Mouse (Mus musculus) right cerebral cortex, adult 2 months (tissue): ENCODE data around the gene Zmym1.
"Not testable (repeated sequence)": the region's sequence is repeated elsewhere in the genome, so short reads cannot be mapped to it uniquely, and the experiment has no call there.

Source experiments
- DNase-seq, 2 experiments: peaks; one replicate each; pipeline ENCODE4 v3.0.0; 2021 to 2022; ENCODE audit warnings: low spot score in 2 of 2

The Zmym1 gene

GRCm38 (mm10) chr4:127027228-127028190 is 33.4 kb downstream of the Zmym1 start:
- DNase-seq: no peak

DNA sequence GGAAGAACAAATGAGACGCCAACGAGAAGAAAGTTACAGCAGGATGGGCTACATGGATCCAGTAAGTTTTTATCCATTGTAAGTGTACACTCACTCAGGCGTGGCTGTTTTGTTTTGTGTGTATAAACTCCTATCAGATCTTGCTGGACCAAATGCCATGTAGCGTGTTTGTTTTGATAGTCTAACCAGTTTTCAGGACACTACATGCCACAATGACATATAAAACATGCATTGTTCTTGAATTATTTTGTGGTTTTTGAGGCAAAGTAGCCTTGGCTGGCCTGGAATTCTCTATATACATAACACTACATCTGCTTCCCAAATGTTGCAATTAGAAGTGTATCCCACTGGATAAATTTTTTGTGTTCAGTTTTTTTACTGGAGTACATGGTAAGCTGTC is 34.1 kb downstream of the Zmym1 start:
- DNase-seq: no peak

GRCm38 (mm10) chr4:127024240-127024639 is 36.7 kb downstream of the Zmym1 start:
- DNase-seq: no peak

GRCm38 (mm10) chr4:127023201-127023600 is 37.8 kb downstream of the Zmym1 start:
- DNase-seq: no peak

DNA sequence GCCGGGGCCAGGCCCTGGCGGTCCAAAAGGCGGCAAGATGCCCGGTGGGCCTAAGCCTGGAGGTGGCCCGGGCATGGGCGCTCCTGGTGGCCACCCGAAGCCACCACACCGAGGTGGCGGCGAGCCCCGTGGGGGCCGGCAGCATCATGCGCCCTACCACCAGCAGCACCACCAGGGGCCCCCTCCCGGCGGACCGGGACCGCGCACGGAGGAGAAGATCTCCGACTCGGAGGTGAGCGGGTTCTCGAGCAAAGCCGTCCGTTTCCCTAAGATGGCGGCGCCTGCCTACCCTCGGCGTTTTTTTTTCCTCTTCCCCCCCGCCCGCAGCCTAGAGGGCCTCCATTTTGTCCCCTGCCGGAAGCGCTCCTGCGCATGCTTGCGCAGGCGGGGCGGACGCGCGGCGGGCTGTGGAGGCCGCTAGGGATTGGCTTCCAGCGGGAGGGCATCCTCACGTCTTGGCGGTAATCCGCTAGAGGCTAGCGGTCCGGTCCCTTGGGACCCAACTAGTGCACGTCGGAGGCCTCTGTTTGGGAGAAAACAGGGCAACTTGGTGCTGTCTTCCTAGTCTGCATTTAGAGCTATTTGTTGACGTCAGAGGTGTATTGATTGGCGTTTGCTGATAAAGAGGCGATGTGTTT is 38.8 kb downstream of the Zmym1 start:
- peak; percentile 82 for DNase-seq

GRCm38 (mm10) chr4:127021151-127021945 is 39.6 kb downstream of the Zmym1 start, which contains the start of gene Sfpq:
Gene Sfpq, plus strand, starts transcription at chr4:127021324.
- DNase-seq: peak; percentile 100

- DNase-seq: no peak
These were observed 40.4 kb downstream of the Zmym1 start for GRCm38 (mm10) chr4:127020411-127021150.

DNA sequence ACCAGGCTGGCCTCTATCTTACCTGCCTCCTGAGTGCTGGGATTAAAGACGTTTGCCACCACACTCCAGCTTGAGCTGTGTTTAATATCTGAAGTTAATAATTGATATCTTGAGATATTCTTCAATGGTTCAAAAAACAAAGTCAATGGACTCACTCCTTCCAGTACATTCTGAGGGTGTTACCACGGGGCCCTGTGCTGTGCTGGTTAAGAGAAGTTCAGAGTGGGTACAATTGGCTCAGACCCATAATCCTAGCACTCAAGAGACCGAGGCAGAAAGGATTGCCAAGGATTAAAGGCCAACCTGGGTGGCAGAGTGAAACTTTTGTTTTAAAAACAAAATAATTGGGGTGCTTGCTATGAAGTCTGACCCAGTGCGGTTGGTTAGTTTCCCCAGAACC is 44.6 kb downstream of the Zmym1 start:
- DNase-seq: no peak

DNA sequence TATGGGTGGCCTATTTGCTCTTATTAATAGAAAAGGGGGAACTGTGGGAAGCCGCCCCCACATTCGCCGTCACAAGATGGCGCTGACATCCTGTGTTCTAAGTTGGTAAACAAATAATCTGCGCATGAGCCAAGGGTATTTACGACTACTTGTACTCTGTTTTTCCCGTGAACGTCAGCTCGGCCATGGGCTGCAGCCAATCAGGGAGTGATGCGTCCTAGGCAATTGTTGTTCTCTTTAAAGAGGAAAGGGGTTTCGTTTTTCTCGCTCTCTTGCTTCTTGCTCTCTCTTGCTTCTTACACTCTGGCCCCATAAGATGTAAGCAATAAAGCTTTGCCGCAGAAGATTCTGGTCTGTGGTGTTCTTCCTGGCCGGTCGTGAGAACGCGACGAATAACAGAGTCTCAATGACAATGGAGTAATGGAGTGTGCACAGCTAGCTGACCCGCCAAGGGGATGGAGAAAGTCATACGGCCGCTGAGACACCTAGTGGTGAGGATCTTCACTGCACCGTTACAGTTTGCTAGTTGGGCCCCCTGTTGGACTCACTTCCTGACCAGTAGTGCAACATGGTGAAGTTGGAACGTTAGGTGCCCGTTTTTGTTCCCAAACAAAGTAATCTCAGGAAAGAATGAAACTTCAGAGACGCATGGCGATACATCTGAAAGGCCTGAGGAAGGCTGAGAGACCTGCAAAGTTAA is 45.5 kb downstream of the Zmym1 start:
- DNase-seq: peak; percentile 81 to 89

DNA sequence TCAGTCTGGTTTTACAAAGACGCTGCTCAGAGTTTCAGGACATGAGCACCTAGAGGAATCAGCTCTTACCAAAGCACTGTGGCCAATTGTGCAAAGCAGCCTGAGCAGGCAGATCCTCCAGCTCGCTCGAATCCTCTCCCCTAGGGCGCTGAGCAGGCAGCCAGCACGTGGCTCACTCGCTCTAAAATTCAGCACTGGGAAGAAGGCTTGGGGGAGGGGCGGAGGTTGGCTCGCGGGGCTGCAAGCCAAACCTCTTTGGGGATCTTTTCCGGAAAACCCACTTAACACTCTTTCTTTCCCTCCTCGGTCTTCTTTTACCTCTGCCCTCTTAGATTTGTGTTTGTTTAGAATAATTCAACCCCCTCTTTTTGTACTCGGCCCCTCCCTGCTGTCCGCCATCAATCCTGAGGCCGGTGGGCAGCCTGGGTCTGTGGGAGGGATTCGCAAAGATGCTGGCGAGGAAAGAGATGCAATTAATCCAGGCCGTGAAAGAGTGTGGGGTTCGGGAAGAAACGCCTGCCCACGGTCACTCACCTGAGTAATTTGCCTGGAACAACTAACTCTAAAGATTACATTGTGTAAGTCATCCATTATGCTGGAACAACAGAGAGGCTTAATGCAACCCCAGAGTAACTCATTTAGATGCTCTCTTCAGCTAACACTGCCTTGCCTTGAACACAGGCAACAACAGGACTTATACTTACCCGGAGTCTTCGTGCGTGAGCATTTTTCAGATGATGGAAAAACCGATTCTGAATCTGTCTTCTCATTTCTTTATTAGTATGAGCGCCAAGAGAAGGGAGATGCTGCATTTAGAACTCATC is 55.6 kb downstream of the Zmym1 start:
- peak; percentile 68 to 75 for DNase-seq

DNA sequence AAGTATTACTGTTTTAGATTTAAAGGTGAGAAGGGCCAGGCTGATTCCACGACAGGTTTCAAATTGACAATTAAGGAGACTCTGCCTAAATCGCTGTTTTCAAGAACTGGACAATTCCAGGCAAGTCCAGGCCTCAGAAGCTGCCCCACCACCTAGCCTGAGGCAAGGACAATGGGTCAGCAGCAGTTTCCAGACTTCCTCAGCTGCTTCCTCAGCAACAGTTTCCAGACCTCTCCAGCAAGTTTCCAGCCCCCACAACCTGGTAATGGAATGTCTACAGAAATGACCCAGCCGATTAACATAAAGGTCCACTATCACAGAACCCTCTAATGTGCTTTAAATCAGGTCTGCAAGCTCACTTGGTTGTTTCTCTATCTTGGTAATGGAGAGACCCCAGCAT is 56.6 kb downstream of the Zmym1 start:
- no peak for DNase-seq

DNA sequence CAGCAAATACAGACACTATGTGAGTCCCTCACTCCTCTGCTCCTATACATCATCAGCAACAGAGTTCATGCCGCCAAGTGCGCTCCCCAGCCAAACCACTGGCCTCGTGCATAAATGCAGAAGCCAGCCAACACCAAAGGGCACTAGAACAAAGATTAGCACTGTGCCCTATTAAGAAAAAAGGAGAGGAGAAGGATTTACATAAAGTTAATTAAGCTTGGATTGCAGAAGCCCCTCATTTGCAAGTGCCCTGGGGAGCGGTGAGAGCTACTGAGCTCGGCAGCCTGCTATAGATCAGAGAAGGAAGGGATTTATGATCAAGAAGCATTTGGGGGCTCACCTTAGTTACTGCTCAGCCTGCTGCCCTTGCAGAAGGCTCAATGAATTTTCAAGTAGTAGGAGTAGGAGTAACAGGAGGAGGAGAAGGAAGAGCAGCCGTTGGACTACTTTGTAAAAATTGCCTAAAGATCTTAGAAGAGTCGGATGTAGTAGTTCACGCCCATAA is 60.3 kb downstream of the Zmym1 start:
- no peak for DNase-seq

DNA sequence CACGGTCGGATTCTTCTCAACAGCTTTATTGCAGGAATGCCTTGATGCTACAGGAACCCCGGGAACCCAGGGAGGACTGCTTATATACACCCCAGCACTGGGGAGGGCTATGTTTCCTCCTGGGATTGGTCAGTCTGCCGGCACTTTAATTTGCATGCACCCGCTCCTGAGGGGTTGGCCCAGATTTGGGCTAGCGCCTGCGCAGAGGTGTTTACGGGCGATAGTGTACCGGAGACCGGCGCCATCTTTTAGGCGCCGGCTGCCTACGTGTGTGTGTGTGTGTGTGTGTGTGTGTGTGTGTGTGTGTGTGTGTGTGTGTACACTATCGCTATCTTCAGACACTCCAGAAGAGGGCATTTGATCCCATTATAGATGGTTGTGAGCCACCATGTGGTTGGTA is 61.6 kb downstream of the Zmym1 start:
- not testable (repeated sequence) for DNase-seq
